Mouse (Mus musculus) heart, adult 2 months (tissue): Measurements from ENCODE around the gene Tmem184a.

Source experiments
- CTCF ChIP-seq: fragments of 200-600 bp; IDR thresholded peaks from 2 replicates; pipeline ENCODE4 v1.8.1; 2022; ENCODE audit warnings: antibody characterized with exemption, mild to moderate bottlenecking, moderate library complexity
- POLR2A ChIP-seq: fragments of 200-500 bp; IDR thresholded peaks from 2 replicates; pipeline ENCODE4 v1.6.1; 2011; ENCODE audit warnings: mild to moderate bottlenecking, low read depth, low read length, control low read depth; ENCODE audit not compliant: insufficient read depth

DNA sequence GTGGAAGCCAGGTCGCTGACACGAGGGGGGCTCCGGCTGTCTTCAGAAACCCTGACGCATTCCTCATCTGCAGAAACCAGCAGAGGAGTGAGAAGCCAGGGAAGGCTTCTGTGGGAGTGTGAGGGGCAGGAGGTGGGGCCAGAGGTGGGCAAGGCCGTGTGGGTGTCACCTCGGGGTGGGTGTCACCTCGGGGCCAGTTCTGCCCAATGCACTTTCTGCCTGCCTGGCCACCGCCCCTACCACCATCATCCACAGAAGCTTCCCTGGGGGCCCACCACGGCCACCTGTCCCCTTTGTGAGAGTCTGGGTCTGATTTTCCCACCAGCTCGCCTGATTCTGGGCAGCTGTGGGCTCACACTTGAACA lies 6.6 kb downstream of the Tmem184a start:
- TF ChIP-seq CTCF (no peak), POLR2A (no peak)
